Comparison of ENCODE assay signal across 7 mouse cellular contexts in the genomic region with DNA sequence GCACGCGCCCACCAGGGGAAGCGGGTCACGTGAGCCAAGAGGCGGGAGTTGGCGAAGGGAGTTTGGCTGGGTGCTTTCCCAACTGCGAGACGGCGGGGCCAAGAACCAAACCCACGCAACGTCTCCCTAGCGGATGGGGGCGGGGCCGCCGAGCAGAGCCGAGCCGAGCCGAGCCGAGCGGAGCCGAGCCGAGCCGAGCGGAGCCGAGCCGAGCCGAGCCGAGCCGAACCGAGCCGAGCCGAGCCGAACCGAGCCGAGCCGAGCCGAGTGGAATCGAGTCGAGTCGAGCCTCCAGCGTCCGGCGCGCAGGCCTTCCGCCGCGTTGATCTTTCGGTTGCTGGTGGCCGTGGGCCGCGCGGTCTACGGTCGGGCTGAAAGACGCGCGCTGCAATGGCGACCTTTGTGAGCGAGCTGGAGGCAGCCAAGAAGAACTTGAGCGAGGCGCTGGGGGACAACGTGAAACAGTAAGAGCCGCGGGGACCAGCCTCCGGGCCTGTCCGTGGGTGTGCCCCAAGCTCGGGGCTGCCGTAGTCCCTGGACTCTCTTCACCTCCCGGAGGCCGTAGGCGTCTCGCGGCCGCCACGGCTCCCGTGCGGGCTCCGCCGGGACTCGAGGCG. TPM values are rescaled to one million over a fixed set of nuclear protein-coding genes. Genes with fewer than 3 reads are reported as not detected.
A peak's percentile ranks its signal among the peaks of the same experiment; 100 is the strongest.
DNase-seq lines count a peak whose midpoint lies in the region; ATAC-seq lines count a peak whose summit lies in the region.

Gene Tada1, plus strand, starts transcription at position 85 of the 617 bp plus-strand sequence.

- H3K9me3 ChIP-seq in embryonic facial prominence, embryonic 12.5 days, result no peaks in the 10 kb centered on the region
- H3K9me3 ChIP-seq in limb, embryonic 13.5 days, result 0 out of 2 replicates have a peak, but pooled peaks cover 5% of the 10 kb centered on the region
- H3K9me3 ChIP-seq in midbrain, embryonic 16.5 days (replicated peaks; ENCODE audit: control insufficient read depth, low read length, poor library complexity, severe bottlenecking), result no peaks in the 10 kb centered on the region

- H3K27me3 ChIP-seq in embryonic facial prominence, embryonic 12.5 days, result no peaks in the 10 kb centered on the region
- no peaks in the 10 kb centered on the region for H3K27me3 ChIP-seq in limb, embryonic 13.5 days
- H3K27me3 ChIP-seq in midbrain, embryonic 16.5 days (ENCODE audit: control insufficient read depth, insufficient read depth, low read depth, low read length), result no peaks in the 10 kb centered on the region

- peaks cover 15% of the 10 kb centered on the region for H3K4me1 ChIP-seq in embryonic facial prominence, embryonic 12.5 days
- peaks cover 23% of the 10 kb centered on the region for H3K4me1 ChIP-seq in limb, embryonic 13.5 days
- H3K4me1 ChIP-seq in midbrain, embryonic 16.5 days (ENCODE audit: control insufficient read depth, insufficient read depth, low read length), result peaks cover 18% of the 10 kb centered on the region

- ATAC-seq in embryonic facial prominence, embryonic 12.5 days (ENCODE audit: insufficient number of reproducible peaks, insufficient read depth, low FRiP score, low TSS enrichment), result peak; percentile 93
- ATAC-seq in limb, embryonic 13.5 days (ENCODE audit: low FRiP score, low read depth), result peak; percentile 94
- peak; percentile 97 for ATAC-seq in midbrain, embryonic 16.5 days

- peak within 1 kb of the TSS; percentile 59 for H3K4me2 ChIP-seq in embryonic facial prominence, embryonic 12.5 days (replicated peaks)
- H3K4me2 ChIP-seq in limb, embryonic 13.5 days (replicated peaks), result peak within 1 kb of the TSS; percentile 76
- peak within 1 kb of the TSS; percentile 77 for H3K4me2 ChIP-seq in midbrain, embryonic 16.5 days (ENCODE audit: low read length)

- peak within 1 kb of the TSS; percentile 96 for H3K4me3 ChIP-seq in embryonic facial prominence, embryonic 12.5 days
- peak within 1 kb of the TSS; percentile 95 for H3K4me3 ChIP-seq in limb, embryonic 13.5 days
- H3K4me3 ChIP-seq in midbrain, embryonic 16.5 days (ENCODE audit: low read depth, low read length), result peak within 1 kb of the TSS; percentile 98

- peak within 1 kb of the TSS; percentile 97 for H3K9ac ChIP-seq in embryonic facial prominence, embryonic 12.5 days
- peak within 1 kb of the TSS; percentile 98 for H3K9ac ChIP-seq in limb, embryonic 13.5 days
- peak within 1 kb of the TSS; percentile 98 for H3K9ac ChIP-seq in midbrain, embryonic 16.5 days (ENCODE audit: low read depth, low read length)

- peak within 1 kb of the TSS; percentile 92 for H3K27ac ChIP-seq in embryonic facial prominence, embryonic 12.5 days
- peak within 1 kb of the TSS; percentile 90 for H3K27ac ChIP-seq in limb, embryonic 13.5 days
- H3K27ac ChIP-seq in midbrain, embryonic 16.5 days (ENCODE audit: low read length), result peak within 1 kb of the TSS; percentile 93

- under 1% methylated on average over 81 of the region's 81 CpGs for WGBS in embryonic facial prominence, embryonic 12.5 days
- under 1% methylated on average over 78 of the region's 81 CpGs for WGBS in limb, embryonic 13.5 days
- WGBS in midbrain, embryonic 16.5 days, result under 1% methylated on average over 75 of the region's 81 CpGs

- DNase-seq in adrenal gland, postnatal 25 days, result peak; percentile 91
- DNase-seq in heart, adult 18-20 months, result peak; percentile 95 to 96
- peak; percentile 92 to 94 for DNase-seq in kidney, adult 8-10 months
- peak; percentile 88 to 91 for DNase-seq in spleen, postnatal 10 days (ENCODE audit: low spot score in 2 of 2)

- peaks cover 18% of the 10 kb centered on the region for H3K36me3 ChIP-seq in embryonic facial prominence, embryonic 12.5 days
- H3K36me3 ChIP-seq in limb, embryonic 13.5 days, result peaks cover 20% of the 10 kb centered on the region
- peaks cover 7% of the 10 kb centered on the region; the same call in 1 of the 2 replicates for H3K36me3 ChIP-seq in midbrain, embryonic 16.5 days (ENCODE audit: control insufficient read depth, insufficient read depth, low read length)

RNA-seq across cellular contexts. Expression of gene Tada1, which starts in this region (rescaled TPM):
- total RNA-seq in adrenal gland, postnatal 25 days (2021), result 19.5 and 23.5 TPM in 2 replicates
- polyA plus RNA-seq in embryonic facial prominence, embryonic 12.5 days (2016; fragmentation: Nextera tagmentation; extraction: Ambion mirVana), result 65.8 and 66.0 TPM in 2 replicates
- total RNA-seq in heart, adult 18-20 months (2021), result 1 to 10 TPM; 8.5 to 8.8 TPM
- polyA plus RNA-seq in limb, embryonic 13.5 days (2015; fragmentation: Nextera tagmentation; extraction: Ambion mirVana), result 61.1 and 65.5 TPM in 2 replicates
- 88.8 and 98.7 TPM in 2 replicates for polyA plus RNA-seq in midbrain, embryonic 16.5 days (2015; fragmentation: Nextera tagmentation; extraction: Ambion mirVana)

Comparison
In these comparisons a context has a peak if more than half of its experiments do, and no peak if none do; other contexts are left out.
1. Peak in every context shown above with its lines: DNase-seq, ATAC-seq, H3K4me3 ChIP-seq and H3K27ac ChIP-seq.